Mouse (Mus musculus): ENCODE measurements around the gene Slc6a8.

DNA sequence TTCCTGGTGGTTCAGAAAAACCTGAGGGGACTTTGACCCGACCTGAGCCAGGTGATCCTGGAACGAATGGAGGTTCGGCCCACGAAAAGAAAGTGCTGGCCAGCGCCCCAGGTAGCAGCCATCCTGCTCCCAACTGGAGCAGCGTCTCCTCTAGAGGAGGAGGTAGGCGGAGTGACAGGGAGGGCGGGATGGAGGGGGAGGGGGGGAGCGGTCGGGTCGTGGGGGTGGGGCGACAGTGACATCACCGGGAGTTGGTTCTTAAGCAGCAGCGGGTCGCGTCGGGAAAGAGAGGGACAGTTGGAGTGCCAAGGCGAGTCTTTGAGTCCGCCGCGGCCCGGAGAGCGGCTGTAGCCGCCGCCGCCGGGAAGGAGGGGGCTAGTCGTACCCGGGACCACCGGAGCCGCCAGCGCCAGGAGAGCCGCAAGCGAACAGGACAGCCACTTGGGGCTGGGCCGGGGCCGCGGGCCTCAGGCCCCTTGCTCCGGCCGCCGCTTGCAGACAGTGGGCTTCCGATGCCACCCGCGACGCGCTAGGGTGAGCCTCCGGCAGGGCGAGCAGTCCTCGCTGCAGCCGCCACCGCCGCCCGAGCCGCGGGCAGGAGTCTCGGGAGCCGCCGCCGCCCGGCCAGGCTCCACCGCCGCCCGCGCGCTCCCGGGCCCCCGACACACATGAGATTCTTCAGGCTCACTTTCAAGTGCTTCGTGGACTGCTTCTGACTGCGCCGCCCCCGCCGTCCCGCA, at the start of gene Slc6a8:
- TF ChIP-seq HCFC1 (IDR thresholded peaks at IDR 0.05; ENCODE audit: low read depth, low read length) = no peak
- TF ChIP-seq MEF2A (IDR thresholded peaks at IDR 0.05; ENCODE audit: borderline replicate concordance, low read depth, low read length) = no peak
- peak; percentile 24; the same call in 1 of the 2 replicates for TF ChIP-seq POLR2A (IDR thresholded peaks at IDR 0.05; ENCODE audit: low read depth, low read length)
- TF ChIP-seq EP300 (IDR thresholded peaks at IDR 0.05; ENCODE audit: low read length) = no peak
- no peak for TF ChIP-seq CTCF (conservative IDR thresholded peaks at IDR 0.05 in 1 of 2, IDR thresholded peaks at IDR 0.05 in 1 of 2; ENCODE audit: low read depth in 2 of 2, low read length in 2 of 2)
- TF ChIP-seq ZC3H11A (IDR thresholded peaks at IDR 0.05; ENCODE audit: low read depth, low read length) = no peak
- no peak for TF ChIP-seq ETS1 (conservative IDR thresholded peaks at IDR 0.05; ENCODE audit: low read depth, low read length)

All from CH12.LX (cell line).